Mouse (Mus musculus): ENCODE results near the gene Pbp2. TPM values are rescaled to one million over a fixed set of nuclear protein-coding genes. Genes with fewer than 3 reads are reported as not detected.

Pbp2 gene
- total RNA-seq (2021), result not detected

DNA sequence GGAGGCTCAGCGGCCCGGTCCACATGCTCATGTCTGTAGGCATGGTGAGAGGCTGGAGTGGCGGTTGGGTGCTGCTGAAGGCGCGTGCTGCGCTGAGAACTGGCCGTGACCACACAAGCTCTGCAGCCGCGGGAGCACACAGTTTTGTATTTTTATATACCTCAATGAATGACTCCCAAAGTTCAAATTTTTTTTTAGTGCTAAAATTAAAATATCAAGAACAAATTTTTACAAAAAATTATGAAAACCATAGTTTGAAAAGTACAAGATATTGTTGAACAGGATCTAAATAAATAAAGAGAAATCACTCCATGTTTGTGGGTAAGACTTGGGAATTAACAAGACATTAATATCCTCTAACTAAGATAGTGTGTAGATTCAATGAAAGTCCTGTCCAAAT is at the start of gene Pbp2:
Pbp2 (minus strand) TSS at position 101 of the 400 bp plus-strand sequence.
- intact Hi-C loops (cut with DNase I), result no loop called here
- no peak for DNase-seq (ENCODE audit: extremely low spot score in 1 of 2, low spot score in 2 of 2)

DNA sequence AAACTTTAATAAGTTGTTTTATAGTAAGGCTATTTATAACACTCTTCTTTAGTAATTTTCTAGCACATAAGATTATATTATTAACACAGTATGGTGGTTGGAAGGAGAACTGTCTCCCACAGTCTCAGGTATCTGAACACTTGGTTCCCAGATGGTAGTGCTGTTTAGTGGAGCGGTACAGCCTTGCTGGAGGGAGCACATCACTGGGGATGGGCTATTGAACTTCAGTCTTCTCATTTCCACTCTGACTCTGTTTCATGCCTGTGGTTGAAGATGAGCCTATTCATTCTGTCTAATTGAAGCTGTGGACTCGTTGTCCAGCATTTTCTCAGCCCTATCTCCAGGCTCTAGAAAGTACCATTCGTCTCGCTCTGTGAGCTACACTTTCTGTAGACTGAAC is 44.7 kb upstream of the Pbp2 start:
- intact Hi-C loops (cut with DNase I), result no loop called here
- no peak for DNase-seq (ENCODE audit: extremely low spot score in 1 of 2, low spot score in 2 of 2)

DNA sequence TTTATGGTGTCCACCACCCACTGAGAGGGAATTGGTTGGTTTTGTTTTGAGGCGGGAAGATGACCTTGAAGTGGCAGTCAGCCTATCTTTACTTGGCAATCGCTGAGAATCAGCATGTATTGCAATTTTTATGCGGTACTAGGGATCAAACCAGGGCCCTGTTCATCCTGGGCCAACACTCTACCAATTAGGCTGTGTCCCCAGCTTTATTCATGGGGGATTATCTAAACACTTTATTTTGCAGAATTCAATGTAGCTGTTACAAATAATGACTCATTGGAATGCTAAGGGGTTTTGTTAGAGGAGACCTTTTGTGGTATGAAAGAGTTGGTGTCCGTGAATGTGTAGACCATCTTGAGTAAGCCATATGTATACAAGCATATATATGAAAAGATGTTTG is 42.3 kb upstream of the Pbp2 start:
- DNase-seq (ENCODE audit: extremely low spot score in 1 of 2, low spot score in 2 of 2), result no peak

DNA sequence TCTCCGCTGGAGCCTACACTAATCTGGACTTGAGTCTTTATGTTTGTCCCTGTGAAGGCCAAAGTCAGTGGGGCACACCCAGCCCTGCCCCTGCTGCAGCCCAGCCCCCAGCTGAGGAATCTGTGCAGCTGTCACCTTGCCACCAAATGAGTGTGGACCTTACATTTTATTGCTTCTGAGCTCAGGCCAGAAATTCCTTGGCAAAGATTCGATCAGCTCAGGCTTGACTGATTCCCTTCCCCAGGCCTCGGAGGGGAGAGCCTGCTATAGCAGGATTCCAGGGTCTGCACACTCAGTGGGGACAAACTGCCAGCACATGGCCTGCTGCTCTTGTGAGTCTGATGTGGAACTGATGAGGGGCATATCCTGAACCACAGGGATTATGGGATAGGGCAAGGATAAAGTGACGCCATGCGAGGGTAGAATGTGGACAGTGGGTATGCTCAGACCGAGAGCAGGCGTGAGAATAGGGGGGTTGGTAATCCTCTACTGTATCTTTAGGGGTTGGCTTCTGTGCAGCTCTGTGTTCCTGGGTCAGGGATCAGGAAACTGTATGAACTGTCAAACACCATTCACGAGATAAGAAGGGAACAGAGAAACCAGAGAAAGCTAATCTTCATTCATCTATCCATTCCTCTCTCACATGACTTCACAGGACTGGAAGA is 41.6 kb upstream of the Pbp2 start:
- peak in 1 of 2 experiments; percentile 34 for DNase-seq (ENCODE audit: extremely low spot score in 1 of 2, low spot score in 2 of 2)
- intact Hi-C loops (cut with DNase I), result no loop called here

More for the DNA sequence above, 42.3 kb upstream of the Pbp2 start:
- intact Hi-C loops (cut with DNase I), result no loop called here

DNA sequence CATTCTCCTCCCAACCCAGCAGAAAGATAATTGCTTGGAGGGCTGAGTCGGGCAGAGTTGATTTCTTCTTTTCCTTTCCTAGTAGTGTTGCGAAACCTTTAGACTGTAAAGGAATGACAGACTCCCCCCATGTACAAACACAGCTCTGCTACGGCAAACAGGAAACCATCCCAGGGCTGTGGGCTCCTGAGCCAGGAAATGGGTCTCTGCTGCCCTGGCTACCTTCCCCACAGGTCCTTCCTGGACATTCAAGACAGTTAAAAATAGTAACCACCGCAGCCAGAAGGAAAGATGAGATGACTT is 30.8 kb upstream of the Pbp2 start:
- intact Hi-C loops (cut with DNase I), result no loop called here
- DNase-seq (ENCODE audit: extremely low spot score in 1 of 2, low spot score in 2 of 2), result no peak

DNA sequence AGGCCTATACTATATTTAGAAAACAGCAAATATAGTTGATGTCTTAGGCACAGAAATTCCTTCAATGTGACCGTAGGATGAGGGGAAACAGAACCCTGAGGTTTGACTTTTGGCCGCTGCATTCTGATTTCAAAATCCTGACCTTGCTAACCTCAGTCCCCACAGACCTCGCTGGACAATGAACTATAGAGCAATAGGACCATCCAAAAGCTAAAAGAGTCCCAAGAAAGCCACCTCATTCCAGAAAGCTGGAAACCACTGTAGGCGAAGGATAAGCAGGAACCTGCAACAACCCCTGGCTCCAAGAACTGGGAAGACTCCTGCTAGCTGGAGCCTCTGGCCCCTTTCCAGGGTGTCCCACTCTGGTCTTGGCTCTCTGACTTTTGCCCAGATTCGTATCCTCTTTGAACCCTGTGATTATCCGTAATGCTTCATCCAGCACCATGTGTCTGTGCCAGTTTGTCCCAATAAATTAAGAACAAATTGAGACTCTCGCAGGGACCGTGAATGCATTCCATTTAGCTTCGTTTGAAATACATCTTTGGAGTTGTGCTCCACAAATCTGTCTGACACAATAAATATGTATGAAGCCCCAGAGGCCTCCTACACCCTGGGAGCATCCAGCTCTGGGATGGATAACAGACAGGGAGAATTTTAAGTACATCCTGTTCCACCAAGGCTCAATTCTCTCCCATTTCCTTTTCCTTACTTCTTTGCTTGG is 30.3 kb upstream of the Pbp2 start:
- DNase-seq (ENCODE audit: extremely low spot score in 1 of 2, low spot score in 2 of 2), result no peak
- intact Hi-C loops (cut with DNase I), result no loop called here

DNA sequence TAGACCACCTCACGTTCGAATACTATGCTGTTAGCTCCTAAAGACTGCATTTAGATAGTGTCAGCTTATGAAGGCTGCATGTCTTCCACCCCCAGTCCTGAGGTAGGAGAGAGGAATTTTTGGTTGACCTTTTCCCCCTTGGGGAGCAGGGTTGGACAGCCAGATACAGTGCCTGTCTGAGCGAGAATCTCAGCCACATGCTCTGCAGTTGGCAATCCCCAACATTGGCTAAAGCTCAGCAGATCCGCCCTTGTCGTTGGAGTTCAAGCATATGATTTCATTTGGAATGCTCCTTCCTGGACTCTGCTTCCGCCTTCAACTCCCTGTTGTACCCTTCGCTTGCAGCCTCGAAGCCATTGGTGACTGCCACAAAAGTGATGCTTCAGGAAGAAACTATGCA is 26.2 kb upstream of the Pbp2 start:
- intact Hi-C loops (cut with DNase I), result no loop called here
- no peak for DNase-seq (ENCODE audit: extremely low spot score in 1 of 2, low spot score in 2 of 2)

DNA sequence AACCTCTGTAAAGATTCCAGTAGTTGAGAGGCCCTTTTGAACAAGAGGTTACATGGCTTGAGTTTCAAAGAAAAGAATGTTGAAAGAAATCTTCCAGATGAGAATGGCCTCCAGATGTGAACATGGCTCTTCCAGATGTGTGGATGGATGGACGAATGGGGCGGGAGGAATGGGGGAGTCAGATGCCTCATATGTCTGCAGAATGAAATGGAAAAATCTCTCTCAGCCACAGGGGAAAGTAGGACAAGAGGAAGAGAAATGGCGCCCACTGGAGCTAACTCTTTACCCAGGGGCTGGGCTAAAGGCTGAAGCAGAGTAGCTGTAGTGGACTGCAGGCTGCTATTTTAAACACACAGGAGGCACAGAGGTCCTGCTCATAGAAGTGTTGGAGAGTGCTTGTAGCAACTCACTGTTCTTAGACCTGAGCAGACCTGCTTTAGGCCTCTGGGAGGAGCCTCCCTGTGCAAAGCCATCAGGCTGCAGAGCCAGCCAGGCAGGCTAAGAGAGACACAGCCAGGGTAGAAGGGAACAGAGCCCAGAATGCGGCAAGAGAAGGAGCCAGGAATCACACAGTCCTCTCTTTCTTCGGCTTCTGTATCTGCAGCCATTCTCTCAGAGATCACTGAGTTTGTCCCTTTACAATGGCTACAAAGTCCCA is 23.9 kb upstream of the Pbp2 start:
- no peak for DNase-seq (ENCODE audit: extremely low spot score in 1 of 2, low spot score in 2 of 2)
- intact Hi-C loops (cut with DNase I), result no loop called here

DNA sequence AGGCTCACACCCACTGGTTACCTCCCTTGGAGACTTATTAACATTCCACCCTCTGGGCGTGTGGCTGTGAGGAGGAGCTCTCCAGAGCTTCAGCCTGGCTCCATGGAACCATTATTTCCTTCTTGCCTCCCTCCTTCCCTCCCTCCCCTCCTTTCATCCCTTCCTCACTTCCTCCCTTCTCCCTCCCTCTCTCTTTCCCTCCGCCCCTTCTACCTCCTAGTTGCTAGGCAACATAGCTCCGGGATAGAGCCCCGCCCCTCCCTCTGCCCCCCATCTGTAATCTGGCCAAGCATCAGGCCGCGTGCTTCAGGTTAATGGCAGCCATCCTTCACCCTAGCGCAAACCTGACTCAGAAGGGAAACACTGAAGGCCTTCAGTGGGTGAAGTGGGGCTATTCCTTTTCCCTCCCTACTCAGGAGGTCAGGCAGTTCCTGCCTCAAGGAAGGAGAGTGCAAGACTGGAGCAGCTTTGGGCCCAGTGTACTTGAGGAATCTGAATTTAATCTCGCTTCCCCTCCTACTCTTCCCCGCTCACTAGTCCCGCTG is 22.6 kb upstream of the Pbp2 start:
- DNase-seq (ENCODE audit: extremely low spot score in 1 of 2, low spot score in 2 of 2), result no peak
- intact Hi-C loops (cut with DNase I), result no loop called here

DNA sequence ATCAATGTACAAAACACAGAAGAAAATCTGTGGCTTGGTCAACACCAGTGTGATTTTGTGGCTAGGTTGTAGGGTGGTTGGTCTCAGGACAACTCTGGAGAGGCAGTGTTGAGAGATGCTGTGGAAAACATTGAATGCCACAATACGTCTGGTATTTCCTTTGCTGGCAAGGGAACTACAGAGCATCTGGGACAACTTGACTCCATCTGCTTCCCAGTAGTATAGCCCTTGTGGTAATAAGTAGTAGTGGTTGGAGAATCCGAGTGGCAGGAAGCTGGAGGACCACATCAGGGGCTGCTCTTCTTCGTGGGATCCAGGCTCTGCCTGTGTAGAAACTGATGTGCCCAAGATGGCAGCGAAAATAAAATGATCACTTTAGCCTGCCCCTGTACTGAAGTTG is 21.7 kb upstream of the Pbp2 start:
- DNase-seq (ENCODE audit: extremely low spot score in 1 of 2, low spot score in 2 of 2), result peak in 1 of 2 experiments; percentile 28
- intact Hi-C loops (cut with DNase I), result no loop called here

DNA sequence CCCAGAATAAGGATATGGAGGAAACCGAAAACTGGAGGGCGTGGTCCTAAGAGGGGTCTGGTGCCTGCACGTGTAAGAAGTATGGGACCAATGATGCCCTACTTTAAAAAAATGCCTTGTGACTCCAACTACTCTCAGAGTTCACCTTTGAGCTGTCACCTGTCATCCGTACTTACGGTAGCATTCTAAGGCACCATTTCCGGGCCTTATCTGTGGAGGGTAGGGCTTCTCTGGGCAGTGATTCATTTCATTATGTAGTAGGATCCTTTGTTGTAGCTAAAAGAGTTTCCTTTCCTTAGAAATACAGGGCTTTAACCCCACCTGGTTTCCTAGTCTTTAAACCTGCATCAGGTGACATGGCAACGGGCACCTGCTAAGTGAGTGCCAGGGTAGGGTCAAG is 16.6 kb upstream of the Pbp2 start:
- no peak for DNase-seq (ENCODE audit: extremely low spot score in 1 of 2, low spot score in 2 of 2)
- intact Hi-C loops (cut with DNase I), result no loop called here

DNA sequence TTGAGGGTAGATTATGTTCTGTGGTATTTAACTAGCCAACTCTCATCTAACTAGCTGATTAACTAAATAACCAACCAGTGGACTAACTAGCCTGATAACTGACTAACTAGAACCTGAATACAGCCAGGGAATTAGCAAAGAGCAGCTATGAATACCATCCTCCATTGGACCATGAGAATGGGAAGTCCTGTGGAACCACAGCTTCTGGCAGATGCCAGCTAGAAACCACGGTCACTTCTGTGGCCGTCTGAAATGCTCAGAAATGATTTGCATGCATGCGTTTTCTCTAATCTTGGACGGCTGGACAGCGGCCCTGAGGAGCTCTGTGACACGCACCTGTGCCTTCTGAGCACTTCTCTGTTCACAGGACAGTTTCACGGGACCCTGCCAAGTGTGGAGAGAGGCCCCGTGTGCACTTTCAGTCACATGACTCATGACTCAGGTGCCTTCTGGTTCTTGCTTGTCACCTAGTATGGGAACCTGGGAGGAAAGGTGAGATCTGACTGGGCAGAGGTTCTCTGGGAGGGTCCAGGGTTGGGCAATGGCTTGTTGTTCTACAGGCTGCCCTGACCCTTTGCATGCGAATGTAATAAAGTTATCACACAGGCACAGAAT is 14.6 kb upstream of the Pbp2 start:
- no peak for DNase-seq (ENCODE audit: extremely low spot score in 1 of 2, low spot score in 2 of 2)
- intact Hi-C loops (cut with DNase I), result no loop called here

DNA sequence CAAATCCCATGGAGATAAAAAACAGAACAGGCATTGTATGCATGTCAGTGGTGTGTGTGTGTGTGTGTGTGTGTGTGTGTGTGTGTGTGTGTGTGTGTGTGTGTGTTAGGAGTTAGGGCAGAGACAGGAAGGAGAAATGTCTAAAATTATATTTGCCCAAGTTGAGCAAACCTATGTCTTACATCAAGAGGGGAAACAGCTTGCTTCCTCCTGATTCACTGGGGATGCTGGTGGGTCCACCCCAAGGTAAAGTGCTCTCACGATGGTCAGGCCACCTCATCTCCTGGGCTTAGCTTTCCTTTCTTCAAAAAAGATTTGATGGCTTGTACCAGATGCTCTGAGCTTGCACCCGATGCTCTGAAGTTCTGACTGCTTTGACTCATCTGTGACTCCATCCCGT is 13.9 kb upstream of the Pbp2 start:
- intact Hi-C loops (cut with DNase I), result no loop called here
- DNase-seq (ENCODE audit: extremely low spot score in 1 of 2, low spot score in 2 of 2), result no peak

DNA sequence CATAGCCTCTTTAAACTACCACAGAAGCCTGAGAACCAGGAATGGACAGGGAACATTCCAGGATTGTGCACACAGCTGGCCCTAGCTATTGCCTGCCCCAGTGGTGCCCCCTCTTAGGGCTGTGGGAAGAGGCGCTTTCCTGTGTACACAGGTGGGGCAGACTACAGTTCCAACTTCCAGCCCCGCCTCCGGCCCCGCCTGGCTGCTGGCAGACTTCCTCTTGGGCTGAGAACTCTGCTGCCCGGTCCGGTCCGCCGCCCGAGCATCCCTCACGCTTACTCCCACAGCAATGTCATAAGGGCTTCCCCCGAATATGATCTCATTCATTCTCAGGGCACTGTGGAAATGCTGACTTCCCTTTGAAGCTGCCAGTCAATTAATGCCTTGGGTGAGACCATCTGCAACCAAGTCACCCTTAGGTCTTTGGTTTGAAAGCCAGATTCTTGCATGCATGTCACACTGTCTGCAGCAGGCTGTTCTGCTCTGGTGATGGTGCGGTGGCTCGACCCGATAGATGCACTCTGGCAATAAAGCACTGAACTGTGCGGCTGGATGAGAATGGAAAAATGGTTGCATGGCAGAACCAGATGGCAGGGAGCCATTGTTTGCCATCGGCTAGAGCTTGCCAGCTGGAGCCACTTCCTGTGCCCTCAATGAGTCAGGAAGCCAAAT is 13.2 kb upstream of the Pbp2 start:
- peak in 1 of 2 experiments; percentile 76 for DNase-seq (ENCODE audit: extremely low spot score in 1 of 2, low spot score in 2 of 2)
- intact Hi-C loops (cut with DNase I), result no loop called here

DNA sequence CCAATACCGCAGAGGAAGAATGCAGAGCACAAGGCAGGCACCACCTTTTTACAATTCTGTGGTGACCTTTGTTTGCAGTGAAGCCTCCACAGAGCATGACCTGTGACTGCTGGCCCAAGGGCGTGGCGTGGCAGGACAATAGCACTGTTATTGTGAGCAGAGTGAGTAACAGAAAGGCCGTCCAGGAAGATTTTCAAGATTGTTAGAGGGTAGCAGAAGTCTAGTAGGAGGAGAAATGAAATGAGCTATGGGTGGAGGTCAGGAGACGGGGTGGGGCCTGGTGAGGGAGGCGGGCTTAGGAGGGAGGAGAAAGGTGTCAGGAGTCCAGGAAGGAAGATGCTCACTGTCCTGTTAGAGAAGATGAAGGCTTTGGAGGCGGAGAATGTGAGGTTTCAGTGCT is 12.5 kb upstream of the Pbp2 start:
- intact Hi-C loops (cut with DNase I), result no loop called here
- no peak for DNase-seq (ENCODE audit: extremely low spot score in 1 of 2, low spot score in 2 of 2)

DNA sequence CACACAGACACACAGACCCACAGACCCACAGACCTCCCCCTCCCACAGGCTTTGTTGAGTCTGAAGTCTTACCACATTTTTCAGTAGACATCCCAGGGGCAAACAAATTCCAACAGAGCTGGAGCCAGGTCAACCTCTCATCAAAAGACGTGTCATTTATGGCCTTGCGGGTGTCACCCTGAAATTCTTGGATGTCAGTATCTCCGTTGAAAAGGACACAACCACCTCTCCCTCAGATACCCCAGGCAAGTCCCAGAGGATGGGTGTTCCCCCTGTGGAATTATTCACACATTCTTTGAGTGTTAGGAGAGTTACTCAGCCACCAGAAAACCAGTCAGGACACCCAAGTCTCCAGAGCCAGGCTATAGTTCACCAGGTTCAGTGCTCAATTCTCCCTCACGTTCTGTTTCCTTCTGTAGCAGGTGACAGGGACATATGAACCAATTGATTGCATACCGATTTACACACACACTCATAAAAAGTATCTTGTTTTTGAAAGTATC is 9.3 kb upstream of the Pbp2 start:
- DNase-seq (ENCODE audit: extremely low spot score in 1 of 2, low spot score in 2 of 2), result no peak
- intact Hi-C loops (cut with DNase I), result no loop called here

DNA sequence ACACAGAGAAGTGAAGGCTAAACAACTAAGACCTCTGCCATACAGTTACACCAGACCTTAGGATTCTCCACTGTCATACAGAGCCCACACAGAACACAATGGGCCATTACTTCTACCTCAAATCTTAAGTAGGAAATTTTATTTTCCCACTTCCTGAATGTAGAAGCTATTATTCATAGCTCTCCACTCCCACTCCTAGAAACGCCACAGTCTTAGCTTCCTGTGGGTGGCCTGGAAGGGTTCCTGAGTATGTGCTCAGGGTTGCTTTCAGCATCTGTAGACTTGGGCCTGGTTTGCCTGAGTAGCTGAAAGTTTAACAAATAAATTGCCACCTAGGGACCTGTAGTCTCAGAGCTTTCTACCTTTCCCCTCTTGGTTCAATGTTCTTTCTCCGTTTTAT is 5.9 kb upstream of the Pbp2 start:
- no peak for DNase-seq (ENCODE audit: extremely low spot score in 1 of 2, low spot score in 2 of 2)
- intact Hi-C loops (cut with DNase I), result no loop called here

DNA sequence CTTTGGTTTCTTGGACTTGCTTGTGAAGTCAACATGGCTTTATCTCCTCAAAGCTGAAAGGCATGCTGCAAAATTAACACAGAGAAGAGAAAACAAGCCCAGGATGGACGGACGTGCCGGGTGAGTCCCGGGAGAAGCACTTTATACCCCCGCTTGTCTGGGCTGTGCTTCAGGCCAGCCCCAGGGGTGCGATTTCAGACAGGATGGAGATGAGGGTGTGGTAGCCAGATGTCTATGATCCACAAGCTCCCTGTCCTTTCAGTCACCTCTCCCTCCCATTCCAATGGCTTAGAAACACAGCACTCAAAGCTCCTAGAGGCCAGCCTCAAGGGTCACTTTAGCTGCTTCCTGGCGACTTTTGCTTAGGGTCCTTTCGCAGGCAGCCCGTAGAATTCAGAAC is 3.8 kb upstream of the Pbp2 start:
- intact Hi-C loops (cut with DNase I), result no loop called here
- no peak for DNase-seq (ENCODE audit: extremely low spot score in 1 of 2, low spot score in 2 of 2)

DNA sequence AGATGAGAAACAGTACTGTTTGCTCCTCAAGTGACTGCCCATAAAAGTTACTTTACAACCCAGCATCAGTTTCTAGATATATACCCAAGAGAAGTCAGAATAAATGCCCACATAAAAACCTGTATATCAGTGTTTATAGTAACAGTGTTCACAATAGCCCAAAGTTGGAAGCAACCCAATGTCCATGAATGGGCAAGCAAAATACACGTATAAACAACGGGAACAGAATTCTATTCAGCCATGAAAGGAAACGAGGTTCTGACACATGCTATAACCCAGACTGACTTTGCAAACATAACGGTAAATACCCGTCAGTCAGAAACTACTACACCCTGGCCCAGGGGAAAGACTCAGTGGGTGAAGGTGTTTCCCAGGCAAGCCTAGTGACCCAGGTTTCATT is 1.8 kb upstream of the Pbp2 start:
- no peak for DNase-seq (ENCODE audit: extremely low spot score in 1 of 2, low spot score in 2 of 2)

More for the DNA sequence above, 1.8 kb upstream of the Pbp2 start:
- intact Hi-C loops (cut with DNase I), result no loop called here
